Mouse (Mus musculus): ENCODE data around the gene Hist1h3g.
"Not testable (repeated sequence)": the region's sequence is repeated elsewhere in the genome, so short reads cannot be mapped to it uniquely, and the experiment has no call there.

The Hist1h3g gene

DNA sequence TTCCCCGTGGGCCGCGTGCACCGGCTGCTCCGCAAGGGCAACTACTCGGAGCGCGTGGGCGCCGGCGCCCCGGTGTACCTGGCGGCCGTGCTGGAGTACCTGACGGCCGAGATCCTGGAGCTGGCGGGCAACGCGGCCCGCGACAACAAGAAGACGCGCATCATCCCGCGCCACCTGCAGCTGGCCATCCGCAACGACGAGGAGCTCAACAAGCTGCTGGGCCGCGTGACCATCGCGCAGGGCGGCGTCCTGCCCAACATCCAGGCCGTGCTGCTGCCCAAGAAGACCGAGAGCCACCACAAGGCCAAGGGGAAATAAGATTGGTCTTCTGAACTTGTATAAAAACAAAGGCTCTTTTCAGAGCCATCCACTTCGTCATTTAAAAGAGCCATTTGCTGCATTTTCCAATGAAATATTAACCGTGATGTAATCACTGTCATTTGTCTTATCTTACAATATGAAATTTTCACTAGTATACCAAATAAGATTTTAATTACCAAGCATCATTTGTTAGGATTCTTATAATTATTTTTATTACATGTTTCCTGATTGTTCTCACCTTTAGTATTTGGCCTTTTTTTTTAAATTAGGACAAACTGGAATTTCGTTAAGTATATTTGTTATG, 39.4 kb downstream of the Hist1h3g start:
- in situ Hi-C loops (cut with MboI, MseI), result loop anchor here (5.0 to 25.0 kb wide), 4 partner anchors 108 to 1852 kb away; partner anchors contain the start of genes Hist1h2ac, Hist1h2ao, Hist1h2bc and Hist1h2bm

DNA sequence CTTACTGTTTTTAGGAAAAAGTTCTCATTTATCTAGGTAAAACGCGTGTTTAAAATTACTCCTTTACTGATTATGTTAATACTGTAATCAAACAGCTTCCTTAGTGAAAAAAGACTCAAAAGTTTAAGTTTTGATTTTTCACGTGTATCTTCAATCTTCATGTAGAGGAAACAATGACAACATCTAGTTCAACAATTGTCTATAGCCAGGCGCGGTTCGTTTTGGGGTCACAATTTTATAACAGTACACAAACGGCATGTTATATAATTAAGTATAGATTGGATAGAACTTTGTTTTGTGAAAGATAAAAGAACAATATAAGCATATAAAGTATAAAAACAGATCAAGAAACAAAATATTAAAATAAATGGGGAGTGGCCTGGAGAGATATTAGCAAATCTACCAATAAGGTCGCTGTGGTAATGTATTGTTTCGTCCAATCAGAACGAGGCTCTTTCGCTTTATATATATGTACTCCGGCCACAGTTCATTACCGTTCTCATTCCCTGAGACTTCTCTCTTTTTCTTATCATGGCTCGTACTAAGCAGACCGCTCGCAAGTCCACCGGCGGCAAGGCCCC, 40.1 kb downstream of the Hist1h3g start, which contains the start of gene Hist1h3d:
TSS of gene Hist1h3d (plus strand) at position 493 of the 581 bp plus-strand sequence.
- in situ Hi-C loops (cut with MboI, MseI), result no loop called here

DNA sequence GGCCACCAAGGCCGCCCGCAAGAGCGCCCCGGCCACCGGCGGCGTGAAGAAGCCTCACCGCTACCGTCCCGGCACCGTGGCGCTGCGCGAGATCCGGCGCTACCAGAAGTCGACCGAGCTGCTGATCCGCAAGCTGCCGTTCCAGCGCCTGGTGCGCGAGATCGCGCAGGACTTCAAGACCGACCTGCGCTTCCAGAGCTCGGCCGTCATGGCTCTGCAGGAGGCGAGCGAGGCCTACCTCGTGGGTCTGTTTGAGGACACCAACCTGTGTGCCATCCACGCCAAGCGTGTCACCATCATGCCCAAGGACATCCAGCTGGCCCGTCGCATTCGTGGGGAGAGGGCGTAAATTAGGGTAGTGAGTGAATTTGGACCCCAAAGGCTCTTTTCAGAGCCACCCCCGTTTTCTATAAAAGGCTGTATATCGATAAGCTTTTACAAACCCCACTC, 40.7 kb downstream of the Hist1h3g start:
- in situ Hi-C loops (cut with MboI, MseI), result not testable (repeated sequence)

DNA sequence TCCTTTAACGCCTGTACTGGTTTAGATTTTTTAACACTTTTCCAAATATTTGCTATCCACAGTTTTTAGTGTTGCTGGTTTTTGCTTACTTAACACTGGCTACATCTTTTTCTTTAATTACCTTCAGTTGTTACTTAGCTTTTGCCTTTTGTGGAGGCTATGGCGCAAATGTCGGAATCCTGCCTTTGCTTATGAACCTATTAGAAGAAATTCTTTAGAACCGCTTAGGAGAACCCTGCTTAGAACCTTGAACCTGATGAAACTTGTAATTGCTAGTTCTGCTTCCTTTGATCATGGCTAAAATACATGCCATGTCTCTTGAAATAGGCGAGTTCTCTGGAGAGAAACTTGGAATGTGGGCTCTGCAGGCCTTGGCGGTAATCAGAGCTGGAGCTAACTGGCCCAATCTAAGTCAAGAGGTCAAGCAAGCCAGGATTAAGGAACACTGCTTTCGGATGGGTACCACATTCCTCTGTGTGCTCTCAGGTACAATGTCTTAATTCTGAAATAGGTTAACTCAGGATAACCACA, 41.2 kb downstream of the Hist1h3g start:
- in situ Hi-C loops (cut with MboI, MseI), result no loop called here

DNA sequence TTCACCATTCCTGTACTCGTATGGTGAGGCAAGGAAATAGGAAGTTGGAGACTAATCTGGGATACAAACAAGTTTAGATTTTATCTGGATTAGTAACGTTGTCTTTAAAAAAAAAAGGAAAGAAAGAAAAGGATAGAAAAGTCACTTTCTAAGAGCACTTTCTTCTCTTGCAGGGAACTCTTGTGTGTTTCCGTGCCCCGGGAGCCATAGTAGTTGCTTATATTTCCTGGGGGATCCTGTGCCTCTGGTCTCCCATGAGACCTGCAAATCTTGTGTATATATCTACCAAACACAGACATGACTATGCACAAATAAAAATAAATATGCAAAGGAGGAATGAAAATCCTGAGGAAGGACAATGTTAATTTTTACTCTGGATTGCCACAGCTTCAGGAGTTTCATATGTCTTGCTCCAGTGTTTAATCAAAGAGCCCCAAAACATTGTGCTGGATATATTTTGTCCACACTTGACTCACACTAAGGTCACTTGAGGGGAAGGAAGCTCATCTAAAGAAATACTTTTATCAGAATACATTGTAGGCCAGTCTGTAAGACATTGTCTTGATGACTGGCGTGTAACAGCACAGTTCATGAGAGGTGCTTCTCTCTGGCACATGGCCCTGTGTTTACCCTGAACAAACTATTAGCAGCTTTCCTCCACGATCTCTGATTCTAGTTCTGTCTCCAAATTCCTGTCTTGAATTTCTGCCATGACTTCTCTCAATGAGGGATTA, 41.9 kb downstream of the Hist1h3g start:
- in situ Hi-C loops (cut with MboI, MseI), result no loop called here

DNA sequence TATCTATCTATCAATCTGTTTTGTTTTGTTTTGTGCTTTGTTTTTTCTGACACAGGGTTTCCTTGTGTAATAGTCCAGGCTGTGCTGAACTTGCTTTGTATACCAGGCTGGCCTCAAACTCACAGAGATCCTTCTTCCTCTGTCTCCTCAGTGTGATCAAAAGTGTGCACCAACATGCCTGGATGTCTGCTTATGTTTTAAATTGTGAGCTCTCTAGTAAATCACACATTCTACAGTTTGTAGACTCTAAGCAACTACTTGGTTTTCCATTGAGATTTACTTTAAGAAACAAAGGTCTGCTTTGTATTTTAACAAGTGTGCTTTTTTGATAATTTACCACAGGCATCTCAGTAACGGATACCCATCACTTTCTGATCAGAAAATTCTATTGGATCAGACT, 42.6 kb downstream of the Hist1h3g start:
- in situ Hi-C loops (cut with MboI, MseI), result no loop called here

DNA sequence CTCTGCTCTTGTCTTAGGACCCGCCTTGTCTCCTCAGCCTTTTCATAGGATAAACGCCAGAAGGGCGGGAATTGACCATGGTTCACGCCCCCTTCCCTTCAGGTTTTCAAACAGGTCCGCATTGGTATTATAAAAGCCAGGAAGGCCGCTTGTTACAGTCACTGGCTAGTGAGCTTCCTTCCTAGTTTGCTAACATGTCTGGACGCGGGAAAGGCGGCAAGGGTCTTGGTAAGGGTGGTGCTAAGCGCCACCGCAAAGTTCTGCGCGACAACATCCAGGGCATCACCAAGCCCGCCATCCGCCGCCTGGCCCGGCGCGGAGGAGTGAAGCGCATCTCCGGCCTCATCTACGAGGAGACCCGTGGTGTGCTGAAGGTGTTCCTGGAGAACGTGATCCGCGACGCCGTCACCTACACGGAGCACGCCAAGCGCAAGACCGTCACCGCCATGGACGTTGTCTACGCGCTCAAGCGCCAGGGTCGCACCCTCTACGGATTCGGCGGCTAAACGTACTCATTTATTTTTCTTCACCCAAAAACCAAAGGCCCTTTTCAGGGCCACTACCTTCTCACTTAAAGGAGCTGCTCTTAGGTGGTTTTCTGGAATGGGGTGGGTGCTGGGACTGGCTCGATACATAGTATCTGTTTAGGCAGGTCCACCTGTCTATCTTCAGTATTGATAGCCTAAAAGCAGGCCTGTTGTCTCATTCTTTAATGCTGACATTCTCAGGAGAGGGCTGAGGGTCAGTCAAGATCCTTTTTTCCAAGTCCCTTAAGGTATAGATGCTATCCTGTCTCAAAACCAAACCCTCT, 46.4 kb downstream of the Hist1h3g start, which contains the start of gene Hist1h4d:
TSS of gene Hist1h4d (plus strand) at position 191 of the 811 bp plus-strand sequence.
- in situ Hi-C loops (cut with MboI, MseI), result loop anchor here (5.0 to 10.0 kb wide), 2 partner anchors 47 to 166 kb away; partner anchors contain the start of genes Hist1h2af, Hist1h2bb, Hist1h3c and Hist1h3g

DNA sequence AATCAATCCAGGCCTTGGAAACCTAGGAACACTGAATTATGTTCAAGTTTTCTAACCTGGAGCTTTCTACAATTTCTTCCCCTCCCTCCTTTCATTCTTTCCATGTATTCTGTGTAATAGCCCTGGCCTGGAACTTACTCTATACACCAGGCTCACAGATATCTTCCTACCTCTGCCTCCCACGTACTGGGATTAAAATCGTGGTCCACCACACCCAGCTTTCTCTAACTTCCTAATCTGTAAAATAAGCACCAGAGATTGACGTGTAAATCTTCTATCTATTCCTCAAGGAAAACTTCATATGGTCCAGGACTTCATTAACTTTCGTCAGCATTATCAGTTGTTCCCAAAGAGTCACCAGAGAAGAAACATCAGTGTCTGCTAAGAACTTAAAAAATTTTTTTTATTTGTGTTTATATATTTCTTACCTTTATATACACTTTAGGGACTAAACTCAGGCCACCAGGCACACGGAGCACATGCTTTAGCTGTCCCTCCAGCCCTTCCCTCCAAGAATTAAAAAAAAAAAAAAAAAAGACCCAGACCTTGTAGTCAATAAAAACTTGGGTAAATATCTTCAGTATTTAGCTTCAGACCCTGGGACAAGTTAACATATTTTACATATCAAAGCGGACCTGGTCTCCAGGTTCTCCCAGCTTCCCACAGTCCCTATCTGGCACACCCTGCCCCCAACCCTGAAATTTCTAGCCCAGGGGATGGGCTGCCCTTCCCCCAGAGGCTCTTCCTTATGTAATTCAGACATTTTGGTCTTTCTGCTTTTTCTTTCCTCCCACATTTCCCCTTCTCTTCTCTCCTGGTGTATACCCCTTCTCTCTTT, 47.2 kb downstream of the Hist1h3g start:
- in situ Hi-C loops (cut with MboI, MseI), result loop anchor here (5.0 to 10.0 kb wide), 2 partner anchors 48 to 165 kb away; partner anchors contain the start of genes Hist1h2af, Hist1h2bb, Hist1h3c and Hist1h3g

DNA sequence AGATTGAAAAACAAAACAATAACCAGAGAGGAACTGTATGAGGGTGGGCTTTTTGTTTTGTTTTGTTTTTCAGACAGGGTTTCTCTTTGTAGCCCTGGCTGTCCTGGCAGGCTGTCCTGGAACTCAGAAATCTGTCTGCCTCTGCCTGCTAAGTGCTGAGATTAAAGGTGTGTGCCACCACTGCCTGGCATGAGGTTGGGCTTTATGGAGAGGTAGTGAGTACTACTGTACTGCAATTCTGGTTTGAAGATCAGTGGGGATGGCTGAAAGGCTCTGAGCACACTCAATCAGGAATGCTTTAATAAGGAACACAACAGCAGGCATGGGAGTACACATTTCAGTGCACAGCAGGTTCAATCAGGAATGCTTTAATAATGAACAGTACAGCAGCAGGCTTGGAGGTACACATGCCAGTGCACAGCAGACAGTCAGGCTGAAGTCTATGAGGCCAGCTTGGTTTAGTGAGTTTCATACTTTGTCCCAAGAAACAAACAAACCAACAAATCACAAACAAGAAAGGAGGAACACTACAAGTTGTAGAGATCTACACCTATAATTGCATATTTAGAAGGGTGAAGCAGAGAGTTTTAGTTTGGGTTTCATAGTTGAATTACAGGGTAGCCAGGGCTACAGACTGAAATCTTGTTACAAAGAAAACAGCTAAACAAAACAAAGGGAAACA, 48.3 kb downstream of the Hist1h3g start:
- in situ Hi-C loops (cut with MboI, MseI), result loop anchor here (5.0 to 10.0 kb wide), 2 partner anchors 49 to 164 kb away; partner anchors contain the start of genes Hist1h2af, Hist1h2bb, Hist1h3c and Hist1h3g

DNA sequence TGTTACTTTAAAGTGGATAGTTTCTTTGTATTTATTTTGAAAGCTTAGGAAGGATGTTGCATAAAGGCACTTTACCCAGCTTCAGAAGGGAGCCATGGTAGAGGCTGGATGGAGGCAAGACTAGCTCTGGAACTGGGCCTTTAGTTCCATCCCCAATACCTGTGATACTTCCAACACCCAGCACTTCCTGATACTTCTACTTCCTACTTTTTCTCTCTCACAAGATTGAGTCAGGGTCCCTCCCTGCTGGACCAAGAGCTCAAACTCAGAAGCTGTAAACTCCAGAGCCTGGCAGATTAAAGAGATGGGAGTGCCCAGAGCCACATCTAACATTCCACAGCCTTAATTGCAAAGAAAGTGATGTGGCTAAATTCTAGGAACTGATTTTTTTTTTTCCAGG, 49.1 kb downstream of the Hist1h3g start:
- in situ Hi-C loops (cut with MboI, MseI), result loop anchor here (5.0 to 10.0 kb wide), 2 partner anchors 50 to 163 kb away; partner anchors contain the start of genes Hist1h2af, Hist1h2bb, Hist1h3c and Hist1h3g

DNA sequence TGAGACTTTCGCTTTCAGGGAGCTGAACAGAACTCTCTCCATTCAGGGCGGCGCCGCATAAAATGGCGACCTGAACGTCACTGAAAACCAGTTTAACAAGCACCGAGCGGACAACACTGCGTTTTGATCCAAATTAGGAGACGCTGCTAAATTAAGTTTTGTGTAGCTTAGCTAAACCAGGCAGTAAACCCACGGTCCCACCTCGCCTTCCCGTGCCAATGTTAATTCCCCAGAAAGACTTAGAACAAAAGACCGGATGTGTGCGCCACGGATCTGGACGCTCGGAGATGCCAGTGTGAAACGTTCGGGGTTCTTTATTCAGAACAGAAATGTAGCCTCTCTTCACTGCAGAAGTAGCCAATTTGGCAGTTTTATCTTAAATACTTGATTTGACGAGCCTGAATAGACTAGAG, 49.8 kb downstream of the Hist1h3g start:
- in situ Hi-C loops (cut with MboI, MseI), result loop anchor here (10.0 kb wide), 1 partner anchor 50 kb away; the partner anchor contains the start of genes Hist1h2af, Hist1h3g and Hist1h4h

All from regulatory T cell (primary cell).